Mouse (Mus musculus): ENCODE data around the gene Asah2.

The Asah2 gene

DNA sequence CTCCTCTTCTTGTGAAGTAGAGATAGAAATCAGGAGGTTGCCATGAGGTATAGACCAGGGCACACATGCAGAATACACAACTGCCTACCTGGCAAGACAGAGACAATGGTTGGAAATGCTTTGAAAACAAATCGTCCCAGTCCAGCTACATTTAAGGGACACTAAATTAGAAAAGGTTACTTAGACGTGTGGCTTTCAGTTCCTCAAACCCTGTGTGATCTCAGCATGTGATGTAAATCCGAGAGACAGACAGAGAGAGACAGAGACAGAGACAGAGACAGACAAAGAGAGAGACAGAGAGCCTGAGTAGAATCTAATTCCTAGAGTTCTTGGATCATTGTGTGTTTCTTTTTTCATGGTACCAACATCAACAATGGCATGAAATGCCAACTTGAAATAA is 136.6 kb downstream of the Asah2 start:
- no peak for DNase-seq

DNA sequence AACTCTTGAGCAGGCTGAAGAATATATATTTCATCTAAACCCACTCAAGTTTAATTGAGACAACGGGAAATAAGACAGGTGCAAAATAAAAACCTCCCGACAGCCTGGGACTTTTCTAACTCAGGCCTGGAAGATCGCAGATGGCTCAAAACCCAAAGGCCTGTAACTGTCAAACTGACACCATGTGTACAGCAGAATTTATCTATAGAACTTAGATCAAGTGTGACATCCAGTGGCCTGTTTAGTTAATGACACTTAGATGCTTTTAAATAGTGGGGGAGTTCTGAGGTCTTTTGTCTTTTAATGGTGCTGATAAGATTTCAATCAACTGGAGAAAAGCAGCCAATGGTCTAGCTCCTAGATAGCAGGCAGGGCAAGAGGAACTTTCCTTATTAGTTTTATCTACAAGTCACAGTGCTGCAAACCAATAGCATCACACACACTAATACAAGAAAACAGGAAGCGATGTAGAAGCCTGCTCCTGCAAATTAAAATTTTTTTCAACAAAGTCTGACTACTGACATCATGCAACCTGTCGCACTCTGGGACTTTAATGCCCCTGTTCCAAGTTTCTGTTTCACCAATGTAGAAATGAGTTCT is 140.0 kb downstream of the Asah2 start:
- DNase-seq = no peak

DNA sequence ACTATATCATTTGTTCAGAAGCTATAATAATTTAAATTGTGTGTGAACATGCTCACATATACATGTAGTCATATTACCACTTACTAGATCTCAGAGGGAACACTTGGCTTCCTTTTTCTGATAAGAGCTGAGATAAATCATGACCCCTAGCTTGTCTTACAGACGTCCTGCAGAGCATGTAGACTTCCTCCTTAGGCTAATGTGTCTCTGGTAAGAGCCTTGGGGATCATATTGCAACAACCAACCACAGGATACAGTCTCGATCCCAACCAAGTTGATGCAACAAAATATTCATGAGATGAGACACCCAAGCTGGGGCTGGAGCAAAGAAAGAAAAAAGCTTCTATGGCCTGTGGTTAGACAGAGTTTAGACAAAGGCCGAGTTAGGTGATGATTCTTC is 144.9 kb downstream of the Asah2 start:
- DNase-seq = no peak

DNA sequence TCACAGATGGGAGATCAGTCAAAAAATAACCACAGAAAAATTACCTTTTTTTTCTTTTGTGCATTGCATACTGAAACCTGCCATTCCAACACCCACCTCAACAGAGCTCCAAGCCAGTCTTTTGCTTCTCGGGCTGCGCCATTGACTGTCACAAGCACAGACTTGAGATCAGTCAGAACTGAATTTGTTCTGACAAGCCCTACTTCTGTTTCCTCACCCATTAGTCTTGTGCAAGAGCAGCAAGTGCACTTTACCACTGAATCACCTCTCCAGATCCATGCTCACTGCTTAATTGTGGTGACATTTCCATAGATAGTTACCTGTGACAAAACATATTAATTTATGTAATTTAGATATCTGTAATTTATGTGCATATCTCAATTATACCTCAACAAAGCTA is 147.6 kb downstream of the Asah2 start:
- no peak for DNase-seq

DNA sequence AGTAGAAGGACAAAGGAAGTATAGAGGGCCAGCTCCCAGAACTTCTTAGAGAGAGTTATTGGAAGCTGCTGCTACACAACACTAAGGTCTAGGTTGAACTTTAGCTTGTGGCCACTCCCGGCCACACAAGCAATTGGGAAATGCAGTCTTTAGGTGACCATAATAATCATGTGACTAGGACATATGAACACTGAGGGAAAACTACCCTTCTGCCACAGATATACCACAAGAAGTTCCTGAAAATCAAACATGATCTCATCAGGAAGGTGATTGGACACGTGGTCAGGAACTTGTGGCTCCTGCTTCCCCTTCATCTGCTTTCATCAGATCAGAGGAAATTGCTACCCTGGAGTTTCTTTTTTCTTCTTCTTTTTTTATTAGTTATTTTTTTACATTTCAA is 151.7 kb downstream of the Asah2 start:
- DNase-seq = no peak

DNA sequence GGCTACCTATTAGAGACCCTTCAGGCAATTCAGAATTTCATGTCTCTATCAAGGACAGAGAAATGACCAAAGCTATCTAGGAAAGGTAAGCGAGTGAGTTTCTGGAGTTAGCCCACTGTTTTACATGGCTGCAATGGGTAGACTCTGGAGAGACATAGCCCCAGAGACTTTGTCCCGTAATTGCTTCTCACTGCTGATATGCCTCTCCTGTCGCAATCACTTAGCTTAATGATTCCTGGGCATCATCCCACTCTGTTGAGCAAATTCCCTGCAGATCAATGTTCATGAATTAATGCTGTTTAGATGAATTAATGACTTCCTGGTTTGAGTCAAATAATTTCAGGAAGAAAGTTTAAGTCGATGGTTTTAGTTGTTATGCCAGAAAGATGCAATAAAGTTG is 153.3 kb downstream of the Asah2 start:
- no peak for DNase-seq

DNA sequence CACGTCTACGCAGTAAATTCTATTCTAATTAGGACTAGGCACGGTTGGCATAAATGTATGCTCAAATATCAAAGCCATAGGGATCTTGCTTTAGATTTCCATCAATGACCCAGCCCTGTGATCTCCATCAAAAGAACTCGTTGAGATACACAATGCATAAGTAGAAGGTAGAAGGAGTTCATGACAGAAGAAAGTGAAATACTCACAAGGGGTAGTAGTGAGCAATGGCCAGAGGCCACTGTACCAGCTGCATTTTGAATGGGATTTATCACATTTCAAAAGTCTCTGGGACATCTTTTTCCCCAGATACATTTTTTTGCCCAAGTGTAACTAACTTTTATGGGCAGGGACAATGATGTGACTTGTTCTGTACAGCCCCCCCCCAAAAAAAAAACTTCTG is 153.7 kb downstream of the Asah2 start:
- DNase-seq = no peak

DNA sequence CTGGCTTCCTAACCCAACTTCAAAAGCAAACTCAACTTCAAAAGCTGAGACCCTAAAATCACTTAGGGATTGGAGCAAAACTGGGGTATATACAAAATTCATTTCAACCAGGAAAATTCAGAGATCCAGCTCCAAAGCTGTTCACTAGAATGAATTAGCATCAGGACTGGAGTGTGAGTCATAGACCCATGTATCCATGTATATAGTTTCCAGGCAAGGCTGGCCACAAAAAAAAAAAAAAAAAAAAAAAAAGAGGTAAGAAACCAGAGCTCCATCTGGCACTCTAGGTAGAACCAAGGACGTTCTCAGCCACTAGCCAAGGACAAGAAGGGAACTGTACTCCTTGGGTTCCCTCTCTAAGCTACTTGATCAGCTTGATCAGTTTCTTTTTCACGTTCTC is 154.2 kb downstream of the Asah2 start:
- DNase-seq = no peak

DNA sequence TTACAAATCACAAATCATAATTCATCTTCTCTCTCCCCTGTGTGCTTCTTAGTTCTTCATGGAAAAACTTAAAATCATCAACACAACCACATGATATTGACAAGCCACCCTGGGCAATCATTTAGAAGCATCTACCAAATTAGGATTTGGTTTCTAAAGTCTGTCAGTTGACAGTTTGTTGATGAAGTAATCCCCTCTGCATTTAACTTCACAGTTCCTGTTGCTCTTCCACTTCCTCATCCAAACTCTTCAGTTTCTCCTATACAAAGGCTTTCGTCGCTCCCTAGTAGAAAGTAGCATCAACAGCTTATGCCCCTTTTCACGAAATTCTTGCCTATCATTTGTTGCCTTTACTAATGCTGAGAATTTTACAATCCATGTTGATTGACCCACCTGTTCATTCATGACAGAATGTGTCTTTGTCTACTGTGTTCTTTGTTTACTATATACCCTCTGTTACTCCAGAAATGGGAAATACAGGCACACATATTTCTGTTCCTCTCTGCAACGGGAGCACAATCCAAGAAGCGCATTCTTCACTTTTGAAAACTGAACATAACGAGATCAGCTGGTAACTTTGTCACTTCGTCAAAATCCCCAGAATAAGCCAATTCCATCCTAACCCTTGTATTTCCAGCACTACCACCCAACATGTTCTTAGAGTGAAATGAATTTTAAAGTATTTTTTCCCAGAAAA is 157.1 kb downstream of the Asah2 start:
- no peak for DNase-seq

All from right cerebral cortex, adult 18-20 months (tissue).